Mouse (Mus musculus) spleen, adult 2 months (tissue): ENCODE measurements around the gene Mgat4c.

Experiments used
- CTCF ChIP-seq: fragments of 200-500 bp; IDR thresholded peaks from 2 replicates; pipeline ENCODE4 v1.5.1; 2011; ENCODE audit warnings: mild to moderate bottlenecking, inconsistent platforms; ENCODE audit not compliant: insufficient read depth, insufficient read length, insufficient replicate concordance; ENCODE audit errors: extremely low read depth
- POLR2A ChIP-seq: fragments of 200-500 bp; IDR thresholded peaks from 2 replicates; pipeline ENCODE4 v1.6.1; 2011; ENCODE audit warnings: low read depth, low read length, inconsistent platforms

DNA sequence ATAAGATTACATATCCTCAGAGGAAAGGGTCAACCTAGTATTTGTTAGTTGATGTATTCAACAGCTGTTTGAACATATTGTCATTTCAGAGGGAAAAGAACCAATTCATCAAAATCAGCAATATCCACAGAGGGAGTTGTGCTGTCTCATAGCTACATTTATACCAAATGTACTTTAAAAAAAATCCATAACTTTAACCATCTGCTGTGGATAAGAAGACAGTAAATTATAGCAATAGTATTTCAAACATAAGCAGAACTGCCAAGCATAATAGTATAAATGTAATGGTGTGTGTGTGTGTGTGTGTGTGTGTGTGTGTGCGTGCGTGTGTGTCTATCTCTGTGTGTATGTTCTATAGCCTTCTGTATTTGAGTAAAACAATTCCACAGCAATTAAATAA is 127.5 kb downstream of the Mgat4c start:
- no peak for TF ChIP-seq CTCF
- no peak for TF ChIP-seq POLR2A
